Mouse (Mus musculus): ENCODE data around the gene Asb18. TPM values are rescaled to one million over a fixed set of nuclear protein-coding genes. Genes with fewer than 3 reads are reported as not detected.

Asb18 gene
- total RNA-seq (2023): not detected

GRCm38 (mm10) chr1:90014446-90014845 is at the start of gene Asb18:
Asb18 (minus strand) TSS chr1:90014666.

GRCm38 (mm10) chr1:89931120-89931519 is 83.3 kb downstream of the Asb18 start, which contains the start of gene Gbx2:
Gbx2 (minus strand) TSS chr1:89931179.

Other genes with a start within 250 kb of the Asb18 start
- not detected for gene Gbx2, start 83.5 kb downstream of the Asb18 start, total RNA-seq (2023)
- not detected for gene Iqca, start 138.7 kb upstream of the Asb18 start, total RNA-seq (2023)
- gene Ackr3, start 189.3 kb upstream of the Asb18 start, total RNA-seq (2023): 10 to 100 TPM in 1 of 2 experiments, 1 to 10 TPM in 1; 8.6 to 13.2 TPM

Measured in B cell, adult 67 days (primary cell).